Mouse (Mus musculus) mesoderm, embryonic 11.5 days (tissue): ENCODE results near the gene Col11a1.

Experiments
- DNase-seq: peaks from one replicate; pipeline ENCODE4 v3.0.0-alpha.2; 2012; ENCODE audit warnings: low read depth, low spot score

The Col11a1 gene

DNA sequence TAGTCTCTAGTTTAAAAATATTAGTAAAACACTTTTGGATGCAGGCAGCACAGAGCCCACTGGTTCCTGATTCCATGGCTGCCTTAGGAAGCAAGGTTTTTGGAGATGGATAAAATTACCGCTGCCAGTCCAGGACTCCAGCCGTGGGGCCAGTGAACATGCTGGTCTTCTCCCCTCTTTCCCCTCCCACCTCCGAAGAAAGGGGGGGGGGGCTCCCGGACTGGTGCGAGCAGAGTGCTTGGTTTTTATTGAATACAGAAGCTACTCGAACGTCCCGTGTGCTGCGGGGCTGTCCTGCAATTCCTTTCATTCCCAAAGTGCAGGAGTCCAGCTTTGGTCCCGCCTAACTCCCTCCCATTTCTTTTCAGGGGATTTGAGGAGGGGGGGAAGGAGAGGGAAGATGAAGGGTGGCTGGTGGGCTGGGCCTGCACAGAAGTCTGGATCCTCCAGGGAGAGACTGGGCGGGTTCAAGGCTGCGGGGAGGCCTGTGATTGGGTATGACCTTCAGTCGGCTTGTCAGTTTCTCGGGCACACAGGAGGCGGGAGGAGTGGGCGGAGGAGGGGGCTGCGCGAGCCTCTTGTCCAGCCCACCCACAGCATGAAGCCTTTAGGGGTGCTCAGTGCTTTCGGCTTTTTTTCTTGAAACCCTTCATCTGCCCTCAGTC, at the start of gene Col11a1:
Gene Col11a1 (plus strand): TSS at position 570 of the 665 bp plus-strand sequence.
- DNase-seq = peak; percentile 95

DNA sequence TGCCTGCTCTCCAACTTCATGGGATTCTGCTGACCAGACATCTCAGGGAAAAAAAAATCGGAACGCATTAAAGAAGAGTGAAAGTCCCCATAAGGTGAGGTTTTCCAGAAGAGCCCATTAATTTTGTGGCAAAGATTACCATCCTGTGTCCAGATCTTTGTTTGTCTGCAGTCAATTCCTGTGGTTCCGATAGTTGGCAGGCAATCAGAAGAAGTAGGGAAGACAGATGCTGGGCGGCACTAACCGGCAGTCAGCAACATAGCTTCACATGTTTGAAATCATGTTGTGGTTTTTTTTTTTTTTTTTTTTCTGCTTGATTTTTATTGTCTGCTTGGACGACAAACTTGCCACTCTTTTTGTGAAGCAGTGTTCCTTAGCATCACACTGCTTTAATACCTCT, 39.4 kb upstream of the Col11a1 start:
- no peak for DNase-seq

DNA sequence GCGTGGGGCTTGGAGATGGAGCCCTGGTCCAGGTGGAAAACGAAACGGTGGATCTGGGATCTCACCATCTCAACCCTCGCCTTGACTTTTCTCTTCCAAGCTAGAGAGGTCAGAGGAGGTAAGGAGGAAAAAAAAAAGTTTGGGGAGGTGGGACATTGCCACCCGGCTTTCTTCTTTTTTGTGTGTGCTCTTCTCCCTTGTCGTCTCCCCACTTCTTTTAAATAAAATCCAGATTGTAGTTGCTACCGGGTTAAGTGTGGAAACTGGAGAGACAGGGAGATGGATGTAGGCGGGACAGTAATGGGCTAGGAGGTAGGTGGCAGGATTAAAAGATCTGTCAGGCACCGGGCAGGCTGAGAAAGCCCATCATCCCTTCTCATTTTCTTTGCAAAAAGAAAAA, 546 bp downstream of the Col11a1 start:
- peak; percentile 4 for DNase-seq

GRCm38 (mm10) chr3:114031351-114032213, 1.2 kb downstream of the Col11a1 start:
- peak; percentile 52 for DNase-seq

GRCm38 (mm10) chr3:114032333-114032732, 2.0 kb downstream of the Col11a1 start:
- peak; percentile 31 for DNase-seq

DNA sequence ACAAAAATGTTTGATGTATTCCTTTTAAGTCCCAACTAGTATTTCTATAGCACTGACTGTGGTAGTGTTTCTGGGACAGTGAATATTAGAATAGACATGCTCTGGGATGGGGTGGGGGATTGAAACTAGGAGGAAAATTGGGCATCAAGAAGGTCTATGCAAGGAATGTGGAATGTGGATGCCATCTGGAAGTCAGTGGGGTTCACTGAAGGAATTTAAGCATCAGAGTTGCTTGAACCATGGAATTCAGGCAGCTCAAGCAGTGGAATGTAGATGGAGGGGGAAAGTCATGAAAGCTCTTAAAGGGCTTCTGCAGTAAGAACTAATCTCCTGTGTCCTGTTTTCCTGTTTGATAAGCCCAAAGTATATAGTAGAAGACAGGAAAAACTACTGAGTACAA, 22.1 kb downstream of the Col11a1 start:
- DNase-seq = peak; percentile 66

GRCm38 (mm10) chr3:114053501-114053900, 23.2 kb downstream of the Col11a1 start:
- DNase-seq = no peak

GRCm38 (mm10) chr3:114065123-114065522, 34.8 kb downstream of the Col11a1 start:
- no peak for DNase-seq

DNA sequence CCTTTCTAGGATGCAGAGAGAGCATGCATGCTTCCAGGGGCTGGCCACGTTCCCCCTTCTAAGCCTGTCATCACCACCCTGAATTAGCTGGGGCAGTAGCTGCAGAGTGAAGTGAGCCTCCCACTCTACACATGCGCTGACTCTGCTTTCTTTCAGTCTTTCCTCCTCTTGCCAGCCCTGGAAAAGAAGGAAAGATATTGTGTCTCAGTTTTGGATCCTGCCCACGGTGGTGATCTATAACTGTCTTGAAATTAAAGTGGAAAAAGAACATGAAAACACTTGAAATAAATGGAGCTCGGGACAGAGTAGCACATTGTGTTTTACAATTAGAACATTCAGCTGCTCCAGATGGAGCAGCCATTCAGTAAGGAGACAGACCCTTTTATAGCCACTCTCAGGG, 35.2 kb downstream of the Col11a1 start:
- DNase-seq = peak; percentile 6

DNA sequence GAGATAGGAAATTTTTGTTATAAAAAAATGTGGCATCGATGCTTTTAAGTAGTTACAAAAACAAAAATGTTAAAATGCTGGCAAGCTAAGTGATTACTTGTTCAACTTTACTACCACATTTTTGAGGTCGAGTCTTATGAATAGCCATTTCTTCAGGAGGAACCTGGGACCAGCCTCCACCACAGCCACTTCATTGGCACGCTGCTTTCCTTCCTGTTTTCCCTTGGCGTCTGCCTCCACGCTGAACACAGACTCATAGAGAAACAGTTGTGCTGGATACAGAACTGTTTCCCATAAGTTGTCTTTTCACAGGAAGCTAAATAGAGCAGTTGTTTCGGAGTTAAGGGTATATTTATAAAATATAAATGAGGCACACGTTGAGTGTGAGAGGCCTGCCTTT, 69.0 kb downstream of the Col11a1 start:
- DNase-seq = no peak

- peak; percentile 9 for DNase-seq
Observed at GRCm38 (mm10) chr3:114107099-114107498, 76.8 kb downstream of the Col11a1 start.

GRCm38 (mm10) chr3:114147140-114147539, 116.8 kb downstream of the Col11a1 start:
- DNase-seq = no peak

DNA sequence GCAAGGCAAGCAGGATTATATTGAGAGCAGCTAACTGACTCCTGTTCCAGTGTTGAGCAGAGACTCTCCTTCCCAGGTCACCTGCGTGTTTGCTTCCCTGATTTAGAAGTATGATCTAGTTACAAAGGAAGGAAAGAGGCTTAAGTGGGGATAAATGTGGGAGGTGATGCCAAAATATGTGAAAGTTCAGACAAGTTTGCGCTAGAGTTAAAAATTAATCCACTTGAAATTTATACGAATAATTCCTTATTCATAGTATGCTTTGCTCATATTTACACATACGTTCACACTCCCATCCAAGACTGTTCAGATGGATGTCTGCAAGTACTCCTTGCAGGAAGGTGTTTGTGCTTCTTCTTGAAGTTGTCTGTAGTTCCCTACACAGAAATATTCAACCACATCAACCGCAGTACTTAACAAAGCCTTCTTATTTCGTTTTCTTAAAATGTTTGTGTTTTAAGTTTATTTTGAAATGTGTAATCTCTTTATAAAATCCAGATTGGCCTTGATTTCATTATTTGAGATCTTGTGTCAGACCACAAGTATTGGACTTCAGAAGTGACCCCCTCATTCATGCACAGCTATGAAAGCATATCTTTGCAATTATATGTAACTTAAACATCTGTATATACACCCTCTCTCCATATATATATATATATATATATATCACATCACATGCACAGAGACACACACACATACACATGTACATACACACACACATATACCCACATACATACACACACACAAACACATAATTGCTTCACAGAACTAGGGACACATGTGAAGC, 167.8 kb downstream of the Col11a1 start:
- DNase-seq = no peak

DNA sequence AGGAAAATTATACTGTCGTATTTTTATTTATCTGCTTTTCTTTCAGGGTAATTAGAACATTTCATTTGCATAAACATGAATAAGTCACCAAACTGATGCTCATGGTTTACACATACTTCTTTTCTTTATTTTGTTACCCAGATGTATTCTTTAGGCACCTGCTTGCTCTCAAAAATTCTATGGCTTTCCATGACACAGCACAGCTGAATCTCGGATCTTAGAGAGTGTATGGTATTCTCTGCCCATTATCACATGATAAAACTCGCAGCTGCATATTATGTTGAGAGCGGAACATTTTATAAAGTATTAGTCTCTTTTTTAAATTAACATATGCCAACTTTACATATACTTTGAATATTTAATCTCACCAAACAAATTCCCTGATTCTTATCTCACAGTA, 181.9 kb downstream of the Col11a1 start:
- DNase-seq = no peak

DNA sequence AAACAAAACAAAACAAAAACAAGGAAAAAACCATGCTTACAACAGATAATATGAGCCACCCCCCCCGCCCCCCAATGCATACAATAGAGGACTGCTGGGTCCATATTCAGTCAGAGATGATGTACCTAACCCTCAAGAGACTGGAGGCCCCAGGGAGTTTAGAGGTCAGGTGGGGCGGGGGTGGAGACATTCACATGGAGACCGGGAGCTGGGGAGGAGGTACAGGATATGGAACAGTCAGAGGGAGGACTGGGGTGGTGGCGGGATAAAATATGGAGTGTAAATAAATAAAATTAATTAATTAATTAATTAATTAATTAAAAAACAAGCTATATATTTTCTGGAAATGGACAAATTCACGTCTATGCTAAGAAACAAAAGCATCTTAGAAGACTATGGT, 185.8 kb downstream of the Col11a1 start:
- DNase-seq = no peak

- no peak for DNase-seq
Observed at GRCm38 (mm10) chr3:114229501-114229900, 199.2 kb downstream of the Col11a1 start.
